8 mouse cellular contexts compared by ENCODE assay signal in the genomic region with DNA sequence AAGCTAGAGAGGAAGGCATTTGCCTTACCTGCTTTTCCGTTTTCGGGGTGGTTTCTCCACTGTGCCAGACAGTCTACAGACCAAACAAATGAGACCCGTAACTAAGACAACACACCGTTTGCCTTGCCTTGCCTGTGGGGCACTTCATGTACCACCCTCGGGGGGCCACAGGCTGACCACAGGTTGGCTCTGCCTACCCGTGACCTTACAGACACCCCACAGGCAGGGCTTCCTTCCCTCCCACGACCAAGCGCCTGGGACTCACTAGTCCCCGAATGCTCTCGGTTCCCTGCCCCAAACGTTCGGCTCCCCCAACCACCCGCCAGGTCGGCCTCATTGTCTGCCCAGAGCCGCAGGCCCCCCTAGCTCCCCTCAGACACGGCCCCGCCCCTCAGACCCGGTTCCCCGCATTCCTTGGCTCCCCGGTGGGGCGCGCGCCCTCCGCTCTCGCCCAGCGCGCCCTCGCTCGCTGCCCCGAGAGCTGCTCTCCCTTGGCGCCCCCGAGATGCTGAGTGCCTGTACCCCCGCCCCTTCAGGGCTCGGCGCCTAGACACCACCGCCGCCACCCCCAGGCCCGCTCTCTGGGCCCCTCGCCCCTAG. TPM values are rescaled to one million over a fixed set of nuclear protein-coding genes. Genes with fewer than 3 reads are reported as not detected.
DNase-seq lines count a peak whose midpoint lies in the region; ATAC-seq lines count a peak whose summit lies in the region.

No protein-coding gene starts in this region.

- no peaks in the 10 kb centered on the region for H3K9me3 ChIP-seq in hindbrain, embryonic 11.5 days (ENCODE audit: control insufficient read depth, low read length)
- H3K9me3 ChIP-seq in liver, embryonic 16.5 days (replicated peaks; ENCODE audit: control insufficient read depth, low read length) = no peaks in the 10 kb centered on the region
- H3K9me3 ChIP-seq in neural tube, embryonic 15.5 days (replicated peaks) = no peaks in the 10 kb centered on the region

- H3K27me3 ChIP-seq in hindbrain, embryonic 11.5 days (ENCODE audit: control insufficient read depth, insufficient read depth, low read length) = no peaks in the 10 kb centered on the region
- H3K27me3 ChIP-seq in liver, embryonic 16.5 days (ENCODE audit: control insufficient read depth, insufficient read depth, low read depth, low read length) = no peaks in the 10 kb centered on the region
- no peaks in the 10 kb centered on the region for H3K27me3 ChIP-seq in neural tube, embryonic 15.5 days (replicated peaks)

- ATAC-seq in hindbrain, embryonic 11.5 days (ENCODE audit: low FRiP score) = peak; percentile 93
- ATAC-seq in liver, embryonic 16.5 days (ENCODE audit: low read depth) = peak; percentile 31
- ATAC-seq in neural tube, embryonic 15.5 days (ENCODE audit: low FRiP score) = peak; percentile 85

- peak overlapping the region; percentile 87 for H3K4me3 ChIP-seq in hindbrain, embryonic 11.5 days (ENCODE audit: low read depth, low read length)
- peak overlapping the region; percentile 99 for H3K4me3 ChIP-seq in liver, embryonic 16.5 days (ENCODE audit: low read depth, low read length)
- peak overlapping the region; percentile 99 for H3K4me3 ChIP-seq in neural tube, embryonic 15.5 days (replicated peaks)

- no peaks in the 10 kb centered on the region for H3K36me3 ChIP-seq in hindbrain, embryonic 11.5 days (ENCODE audit: control insufficient read depth, insufficient read depth, low read length)
- H3K36me3 ChIP-seq in liver, embryonic 16.5 days (ENCODE audit: control insufficient read depth, insufficient read depth) = no peaks in the 10 kb centered on the region
- H3K36me3 ChIP-seq in neural tube, embryonic 15.5 days = 0 out of 2 replicates have a peak, but pooled peaks cover 4% of the 10 kb centered on the region

- H3K4me2 ChIP-seq in hindbrain, embryonic 11.5 days (replicated peaks; ENCODE audit: low read depth, low read length) = peak overlapping the region; percentile 74
- peak overlapping the region; percentile 95 for H3K4me2 ChIP-seq in liver, embryonic 16.5 days (ENCODE audit: low read depth, low read length)
- peak overlapping the region; percentile 77 for H3K4me2 ChIP-seq in neural tube, embryonic 15.5 days

- DNase-seq in gastrocnemius, adult 18-20 months (ENCODE audit: low spot score) = peak; percentile 30
- DNase-seq in gastrocnemius, postnatal 25 days = no peak
- DNase-seq in urinary bladder, postnatal 14 days (ENCODE audit: low spot score) = peak; percentile 41
- DNase-seq in urinary bladder, adult 2 months (ENCODE audit: low spot score) = no peak
- no peak for DNase-seq in hindbrain, embryonic 11.5 days (ENCODE audit: low spot score)
- DNase-seq in right cerebral cortex, postnatal 36 days (ENCODE audit: low spot score in 2 of 2) = no peak

- no peaks in the 10 kb centered on the region for H3K4me1 ChIP-seq in hindbrain, embryonic 11.5 days (replicated peaks; ENCODE audit: control insufficient read depth, insufficient read depth, low read length)
- H3K4me1 ChIP-seq in liver, embryonic 16.5 days (ENCODE audit: control insufficient read depth, low read depth, low read length) = peaks cover 10% of the 10 kb centered on the region
- H3K4me1 ChIP-seq in neural tube, embryonic 15.5 days = peaks cover 22% of the 10 kb centered on the region

- peak overlapping the region; percentile 95 for H3K9ac ChIP-seq in hindbrain, embryonic 11.5 days (ENCODE audit: low read depth, low read length)
- H3K9ac ChIP-seq in liver, embryonic 16.5 days (ENCODE audit: low read depth, low read length) = peak overlapping the region; percentile 94
- peak overlapping the region; percentile 99 for H3K9ac ChIP-seq in neural tube, embryonic 15.5 days (replicated peaks)

- peak overlapping the region; percentile 97 for H3K27ac ChIP-seq in hindbrain, embryonic 11.5 days (ENCODE audit: low read depth, low read length)
- H3K27ac ChIP-seq in liver, embryonic 16.5 days (ENCODE audit: low read length) = peak overlapping the region; percentile 69
- peak overlapping the region; percentile 99 for H3K27ac ChIP-seq in neural tube, embryonic 15.5 days (replicated peaks)

- under 1% methylated on average over 33 of the region's 39 CpGs for WGBS in hindbrain, embryonic 11.5 days
- WGBS in liver, embryonic 16.5 days (ENCODE audit: insufficient replicate concordance) = under 1% methylated on average over 34 of the region's 39 CpGs
- 0% methylated on average over 39 of the region's 39 CpGs for WGBS in neural tube, embryonic 15.5 days

RNA-seq across cellular contexts. Expression of gene Scai, which starts 0.5 kb away (rescaled TPM):
- 1 to 10 TPM; 1.9 to 2.4 TPM for total RNA-seq in gastrocnemius, adult 18-20 months (2021)
- 1 to 10 TPM; 1.8 to 2.9 TPM for total RNA-seq in gastrocnemius, postnatal 25 days (2021)
- polyA plus RNA-seq in urinary bladder, adult 2 months (2012; rRNA removed) = 5.0 and 5.7 TPM in 2 replicates
- polyA plus RNA-seq in hindbrain, embryonic 11.5 days (2014; fragmentation: Nextera tagmentation; extraction: Ambion mirVana) = 11.0 and 14.4 TPM in 2 replicates
- 1.0 and 1.4 TPM in 2 replicates for polyA plus RNA-seq in liver, embryonic 16.5 days (2015; fragmentation: Nextera tagmentation; extraction: Ambion mirVana)
- 16.5 and 17.6 TPM in 2 replicates for polyA plus RNA-seq in neural tube, embryonic 15.5 days (2015; fragmentation: Nextera tagmentation; extraction: Ambion mirVana)

RNA-seq across cellular contexts. Expression of gene Ppp6c, which starts 36.2 kb away (rescaled TPM):
- 10 to 100 TPM; 58.5 to 61.7 TPM for total RNA-seq in gastrocnemius, adult 18-20 months (2021)
- total RNA-seq in gastrocnemius, postnatal 25 days (2021) = 10 to 100 TPM; 54.6 to 56.5 TPM
- 48.7 and 51.5 TPM in 2 replicates for polyA plus RNA-seq in urinary bladder, adult 2 months (2012; rRNA removed)
- 90.5 and 96.3 TPM in 2 replicates for polyA plus RNA-seq in hindbrain, embryonic 11.5 days (2014; fragmentation: Nextera tagmentation; extraction: Ambion mirVana)
- 32.9 and 40.5 TPM in 2 replicates for polyA plus RNA-seq in liver, embryonic 16.5 days (2015; fragmentation: Nextera tagmentation; extraction: Ambion mirVana)
- 67.1 and 73.5 TPM in 2 replicates for polyA plus RNA-seq in neural tube, embryonic 15.5 days (2015; fragmentation: Nextera tagmentation; extraction: Ambion mirVana)

Comparison
In these comparisons a context has a peak if more than half of its experiments do, and no peak if none do; other contexts are left out.
1. DNase-seq: peak in gastrocnemius, adult 18-20 months (single experiment) and urinary bladder, postnatal 14 days (single experiment); none in gastrocnemius, postnatal 25 days (single experiment), urinary bladder, adult 2 months (single experiment), hindbrain, embryonic 11.5 days (single experiment) and right cerebral cortex, postnatal 36 days (0 of 2).
2. ATAC-seq: peak in every context shown above with its lines; median percentile 93 in hindbrain, embryonic 11.5 days; 85 in neural tube, embryonic 15.5 days; 31 in liver, embryonic 16.5 days.
3. Peak in every context shown above with its lines, with median percentiles within 50 percentile points of each other: H3K27ac ChIP-seq, H3K4me2 ChIP-seq, H3K4me3 ChIP-seq and H3K9ac ChIP-seq.